Mouse (Mus musculus) heart, postnatal 0 days (tissue): Measurements from ENCODE around the gene Il9r. TPM values are rescaled to one million over a fixed set of nuclear protein-coding genes. Genes with fewer than 3 reads are reported as not detected.

ENCODE experiments used
- ATAC-seq: fragments of 200-750 bp; cut with Nextera tagmentation; 2 replicates; pipeline ENCODE4 v1.8.0; 2017; ENCODE audit warnings: low read depth, moderate number of reproducible peaks, moderate library complexity; ENCODE audit not compliant: insufficient read depth
- DNase-seq: peaks from one replicate; pipeline ENCODE4 v3.0.0-alpha.2; 2016; ENCODE audit warnings: low spot score
- H3K27ac ChIP-seq: fragments of 300-500 bp; sonication (generic); 2 replicates; pipeline ENCODE4 v1.5.1; 2014; ENCODE audit warnings: low read depth, mild to moderate bottlenecking
- H3K27me3 ChIP-seq: fragments of 300-500 bp; sonication (generic); 2 replicates; pipeline ENCODE4 v1.6.1; 2014; ENCODE audit warnings: low read length, mixed read lengths; ENCODE audit not compliant: control insufficient read depth, insufficient read depth
- H3K36me3 ChIP-seq: fragments of 300-500 bp; sonication (generic); replicated peaks from 2 replicates; pipeline ENCODE4 v1.6.1; 2014; ENCODE audit warnings: low read length, mixed read lengths; ENCODE audit not compliant: control insufficient read depth, insufficient read depth
- H3K4me1 ChIP-seq: fragments of 300-500 bp; sonication (generic); 2 replicates; pipeline ENCODE4 v1.6.1; 2014; ENCODE audit warnings: antibody characterized with exemption; ENCODE audit not compliant: control insufficient read depth, insufficient read depth
- H3K4me2 ChIP-seq: fragments of 300-500 bp; sonication (generic); 2 replicates; pipeline ENCODE4 v1.6.1; 2014; ENCODE audit warnings: low read depth, mild to moderate bottlenecking, low read length, moderate library complexity
- H3K4me3 ChIP-seq: fragments of 300-500 bp; sonication (generic); 2 replicates; pipeline ENCODE4 v1.5.1; 2014; ENCODE audit warnings: low read depth, low read length
- H3K9ac ChIP-seq: fragments of 300-500 bp; sonication (generic); replicated peaks from 2 replicates; pipeline ENCODE4 v1.6.1; 2014; ENCODE audit warnings: low read depth, low read length, mixed read lengths
- H3K9me3 ChIP-seq: fragments of 300-500 bp; sonication (generic); replicated peaks from 2 replicates; pipeline ENCODE4 v1.6.1; 2016; ENCODE audit warnings: low read length; ENCODE audit not compliant: control insufficient read depth
- CTCF ChIP-seq: IDR thresholded peaks from 2 replicates; pipeline ENCODE4 v1.5.1; 2016; ENCODE audit warnings: antibody characterized with exemption, control low read depth, low read depth
- EP300 ChIP-seq: IDR thresholded peaks from 2 replicates; pipeline ENCODE4 v1.6.1; 2016; ENCODE audit warnings: antibody characterized with exemption, low read depth
- WGBS: fragments of 180-500 bp; shearing (Covaris S2); extraction: QIAGEN DNeasy Blood & Tissue Kit; methylation state at CpG from one replicate; pipeline ENCODE4 v1.1.7; 2014; 5-methylcytosine and 5-hydroxymethylcytosine counted together
- polyA plus RNA-seq: library from polyadenylated mRNA; unstranded; fragments of >200 nt; fragmentation: Nextera tagmentation; extraction: Ambion mirVana; gene quantifications from 2 replicates; pipeline ENCODE4 v1.2.1, GENCODE M21; 2015
- total RNA-seq: library from RNA; depleted of rRNA; stranded (reverse); fragments of >200 nt; gene quantifications from 2 replicates; pipeline ENCODE4 v1.2.3, GENCODE M21; 2014; ENCODE audit warnings: low replicate concordance

The Il9r gene
- total and polyA plus RNA-seq, 2 experiments from 2014 or later: 0.14 TPM; not detected in 1

DNA sequence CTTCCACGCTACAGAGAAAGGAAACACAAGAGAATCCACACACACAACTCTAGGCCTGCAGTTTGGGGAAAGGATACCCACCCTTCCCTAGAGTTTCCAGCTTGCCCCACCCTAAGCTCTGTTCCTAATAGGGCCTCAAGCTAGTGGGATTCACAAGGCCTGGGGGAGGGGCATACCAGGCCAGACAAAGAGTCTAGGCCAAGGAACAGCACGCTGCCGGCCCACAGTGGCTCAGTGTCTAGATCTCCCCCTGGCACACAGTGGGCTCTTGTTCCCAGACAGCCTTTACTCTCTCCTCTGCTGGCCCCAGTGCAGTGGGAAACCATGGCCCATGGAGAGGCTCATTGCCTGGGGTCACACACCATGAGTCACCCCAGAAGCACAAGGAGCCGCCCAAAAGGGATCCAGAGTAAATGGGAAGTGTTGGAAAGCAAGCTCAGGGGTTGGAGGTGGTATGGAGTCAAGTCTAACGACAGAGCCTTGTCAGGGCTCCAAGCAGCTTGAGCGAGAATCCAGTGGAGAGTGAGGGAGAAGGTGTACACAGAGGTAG, 18.5 kb upstream of the Il9r start:
- peaks cover 19% of the 10 kb centered on the region for H3K4me1 ChIP-seq
- H3K36me3 ChIP-seq: peaks cover 27% of the 10 kb centered on the region
- H3K9ac ChIP-seq: no peak overlapping the region
- no peak for ATAC-seq
- H3K4me3 ChIP-seq: no peak overlapping the region
- no peak overlapping the region for H3K27ac ChIP-seq
- no peak for DNase-seq
- TF ChIP-seq EP300: no peak
- no peak for TF ChIP-seq CTCF
- H3K9me3 ChIP-seq: no peaks in the 10 kb centered on the region
- H3K4me2 ChIP-seq: no peak overlapping the region
- 62% methylated on average over 6 of the region's 6 CpGs for WGBS
- H3K27me3 ChIP-seq: no peaks in the 10 kb centered on the region

DNA sequence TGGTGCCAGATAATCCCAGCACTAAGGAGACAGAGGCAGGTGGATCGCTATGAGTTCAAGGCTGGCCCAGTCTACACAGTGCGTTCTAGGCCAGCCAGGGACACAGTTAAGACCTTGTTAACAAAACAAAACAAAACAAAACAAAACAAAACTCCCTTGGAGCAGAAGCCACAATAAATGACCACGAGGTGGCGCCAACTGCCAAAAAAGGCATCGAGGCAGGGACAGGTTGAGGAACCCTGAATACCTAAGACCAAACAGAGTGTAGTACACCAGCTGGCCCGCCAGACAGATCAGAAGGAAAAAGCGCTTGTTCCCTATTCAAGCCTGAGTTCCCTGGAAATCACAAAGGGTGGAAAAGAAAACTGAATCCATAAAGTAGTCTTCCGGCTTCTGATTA, 16.8 kb upstream of the Il9r start:
- Histone ChIP-seq H3K4me2 (no peak overlapping the region), H3K4me3 (no peak overlapping the region), H3K4me1 (0 out of 2 replicates have a peak, but pooled peaks cover 5% of the 10 kb centered on the region), H3K27me3 (no peaks in the 10 kb centered on the region), H3K9ac (no peak overlapping the region), H3K36me3 (peaks cover 44% of the 10 kb centered on the region), H3K9me3 (no peaks in the 10 kb centered on the region), H3K27ac (no peak overlapping the region)
- TF ChIP-seq CTCF (peak; percentile 94), EP300 (no peak)
- ATAC-seq (peak; percentile 34; the same call in 1 of the 2 replicates), DNase-seq (peak; percentile 67)
- WGBS: 25% methylated on average over 8 of the region's 8 CpGs

DNA sequence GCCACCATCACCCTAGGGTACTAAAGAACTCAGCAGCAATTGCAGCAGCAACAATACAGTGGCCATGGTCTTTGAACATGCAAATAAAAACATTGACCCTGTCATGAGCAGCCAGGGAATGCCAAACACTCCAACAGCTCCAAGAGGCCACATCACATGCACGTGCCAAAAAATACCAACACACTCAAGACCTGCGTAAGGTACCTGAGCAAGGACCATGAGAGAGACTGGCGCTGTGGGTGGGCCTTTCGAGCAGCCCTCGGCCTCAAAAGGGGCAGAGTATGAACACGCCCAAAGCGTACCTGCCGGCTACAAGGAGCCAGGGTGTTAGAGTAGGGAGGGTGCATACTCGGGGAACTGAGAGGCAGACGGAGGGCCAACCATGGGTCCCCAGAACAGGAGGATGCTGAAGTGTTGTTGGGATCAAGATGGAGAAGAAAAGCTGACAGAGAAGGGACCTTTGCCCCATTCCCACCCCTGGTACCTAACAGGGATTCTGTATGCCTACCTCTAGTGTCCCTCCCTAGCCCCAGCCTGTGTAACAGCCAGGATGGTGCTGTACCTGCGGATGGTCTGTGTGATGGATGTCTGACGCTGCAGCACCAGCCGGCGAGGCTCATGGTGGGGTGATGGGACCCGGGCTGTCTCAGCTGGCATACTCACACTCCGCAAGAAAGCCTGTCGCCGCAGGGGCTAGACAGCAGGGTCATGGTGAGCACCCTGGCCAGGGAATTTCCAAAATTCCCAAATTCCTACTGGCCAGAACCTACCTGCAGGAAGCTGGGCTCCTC, 15.5 kb upstream of the Il9r start:
- DNase-seq (no peak), ATAC-seq (no peak)
- WGBS: 94% methylated on average over 18 of the region's 18 CpGs
- Histone ChIP-seq H3K4me2 (no peak overlapping the region), H3K9ac (no peak overlapping the region), H3K4me3 (no peak overlapping the region), H3K4me1 (0 out of 2 replicates have a peak, but pooled peaks cover under 1% of the 10 kb centered on the region), H3K9me3 (no peaks in the 10 kb centered on the region), H3K27ac (no peak overlapping the region), H3K27me3 (no peaks in the 10 kb centered on the region), H3K36me3 (peaks cover 57% of the 10 kb centered on the region)
- no peak for TF ChIP-seq EP300
- no peak for TF ChIP-seq CTCF

DNA sequence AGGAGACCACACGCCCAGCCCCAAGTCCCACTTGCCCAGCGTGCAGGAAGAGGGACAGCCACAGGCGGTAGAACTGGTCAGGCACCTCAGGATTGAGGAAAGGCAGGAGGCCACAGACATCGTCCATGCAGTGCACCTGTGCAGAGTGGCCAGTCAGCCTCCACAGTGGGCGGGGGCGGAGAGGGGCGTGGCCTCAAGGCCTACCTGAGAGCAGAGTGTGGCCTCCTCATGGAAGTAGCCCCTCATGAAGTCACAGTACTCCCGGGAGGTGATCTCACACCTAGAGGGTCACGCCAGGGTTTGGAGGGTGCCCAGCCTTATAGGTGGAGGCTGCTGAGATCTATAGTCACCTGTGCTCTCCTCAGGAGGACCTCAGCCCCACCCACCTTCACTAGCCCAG, 10.5 kb upstream of the Il9r start:
- no peaks in the 10 kb centered on the region for H3K9me3 ChIP-seq
- H3K4me3 ChIP-seq: no peak overlapping the region
- H3K27ac ChIP-seq: no peak overlapping the region
- TF ChIP-seq EP300: no peak
- no peak for TF ChIP-seq CTCF
- no peak overlapping the region for H3K9ac ChIP-seq
- no peak overlapping the region for H3K4me2 ChIP-seq
- H3K4me1 ChIP-seq: no peaks in the 10 kb centered on the region
- ATAC-seq (no peak), DNase-seq (no peak)
- peaks cover 83% of the 10 kb centered on the region for H3K36me3 ChIP-seq
- no peaks in the 10 kb centered on the region for H3K27me3 ChIP-seq
- 91% methylated on average over 9 of the region's 9 CpGs for WGBS

DNA sequence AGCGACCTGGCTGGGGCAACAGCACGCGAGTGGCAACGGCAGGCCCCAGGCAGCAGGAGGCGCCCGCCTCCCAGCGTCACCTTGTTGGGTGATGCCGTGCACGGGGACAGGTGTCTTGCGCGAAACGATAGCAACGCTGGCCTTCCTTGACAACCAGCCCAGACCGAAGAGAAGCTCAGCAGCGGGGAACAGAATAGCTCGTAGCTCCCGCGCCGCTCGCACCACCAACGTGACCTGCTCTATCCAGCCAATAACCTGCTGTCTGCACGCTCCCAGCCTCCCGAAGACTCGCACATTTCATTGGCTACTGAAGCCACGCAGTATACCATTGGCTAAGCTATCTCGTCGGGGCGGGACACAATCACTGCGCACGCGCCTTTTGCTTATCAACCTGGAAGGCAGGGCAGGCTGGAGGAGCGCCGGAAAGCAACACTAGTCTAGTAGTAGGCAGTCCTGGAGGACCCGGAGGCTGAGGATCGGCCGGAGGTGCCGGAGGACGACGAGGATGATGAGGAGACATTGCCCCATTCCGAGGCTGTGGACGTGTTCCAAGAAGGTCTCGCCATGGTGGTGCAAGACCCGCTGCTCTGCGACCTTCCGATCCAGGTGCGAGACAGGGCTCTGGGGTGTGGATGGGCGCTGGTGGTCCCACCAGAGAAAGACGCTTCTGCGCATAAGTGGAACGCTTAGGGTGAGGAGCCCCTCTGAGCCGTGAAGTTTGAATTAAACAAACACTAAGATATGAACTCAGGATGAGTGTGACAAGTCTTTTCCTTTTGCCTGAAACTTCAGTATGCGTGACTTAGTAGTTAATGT, 5.2 kb upstream of the Il9r start, which contains the start of gene Snrnp25:
Snrnp25 (plus strand) TSS at position 358 of the 816 bp plus-strand sequence.
- Histone ChIP-seq H3K27ac (no peak within 1 kb of the TSS), H3K36me3 (peaks cover 29% of the 10 kb centered on the region), H3K4me2 (peak within 1 kb of the TSS; percentile 96), H3K4me3 (peak within 1 kb of the TSS; percentile 70), H3K9ac (peak within 1 kb of the TSS; percentile 68), H3K9me3 (no peaks in the 10 kb centered on the region), H3K27me3 (no peaks in the 10 kb centered on the region), H3K4me1 (peaks cover 4% of the 10 kb centered on the region; the same call in 1 of the 2 replicates)
- ATAC-seq (peak; percentile 100), DNase-seq (peak; percentile 99)
- WGBS: under 1% methylated on average over 52 of the region's 52 CpGs
- TF ChIP-seq CTCF: peak; percentile 19; the same call in 1 of the 2 replicates
- TF ChIP-seq EP300: no peak
